Mouse (Mus musculus) cerebellum, adult 11-12 months (tissue): Measurements from ENCODE around the gene Zfp583.
A peak's percentile ranks its signal among the peaks of the same experiment; 100 is the strongest.

Experiments
- DNase-seq: peaks from one replicate; pipeline ENCODE4 v3.0.0; 2022

Gene Zfp583

GRCm38 (mm10) chr7:6285842-6286705 is 45.0 kb downstream of the Zfp583 start, which contains the start of gene Zfp667:
Zfp667 (plus strand) TSS chr7:6286579.
- DNase-seq, result peak; percentile 97

- DNase-seq, result peak; percentile 27
These were observed 45.7 kb downstream of the Zfp583 start for GRCm38 (mm10) chr7:6285366-6285765.

- peak; percentile 48 for DNase-seq
These were observed 46.6 kb downstream of the Zfp583 start for GRCm38 (mm10) chr7:6284442-6285012.

GRCm38 (mm10) chr7:6283451-6284075 is 47.5 kb downstream of the Zfp583 start:
- DNase-seq, result peak; percentile 78

GRCm38 (mm10) chr7:6282749-6283148 is 48.3 kb downstream of the Zfp583 start:
- DNase-seq, result peak; percentile 76

GRCm38 (mm10) chr7:6277906-6278305 is 53.2 kb downstream of the Zfp583 start:
- no peak for DNase-seq

- no peak for DNase-seq
These were observed 65.4 kb downstream of the Zfp583 start for GRCm38 (mm10) chr7:6265695-6266094.
